Mouse (Mus musculus) testis, postnatal 14 days (tissue): ENCODE results near the gene Sppl2c.
A peak's percentile ranks its signal among the peaks of the same experiment; 100 is the strongest.
"Not testable (repeated sequence)": the region's sequence is repeated elsewhere in the genome, so short reads cannot be mapped to it uniquely, and the experiment has no call there.

Source experiments
- DNase-seq: peaks from one replicate; pipeline ENCODE4 v3.0.0; 2021; ENCODE audit warnings: low spot score

Sppl2c gene

GRCm38 (mm10) chr11:104197861-104198260 is 11.7 kb downstream of the Sppl2c start:
- no peak for DNase-seq

GRCm38 (mm10) chr11:104203271-104203670 is 17.1 kb downstream of the Sppl2c start:
- DNase-seq: no peak

- no peak for DNase-seq
Measured at GRCm38 (mm10) chr11:104206573-104206972, 20.4 kb downstream of the Sppl2c start.

DNA sequence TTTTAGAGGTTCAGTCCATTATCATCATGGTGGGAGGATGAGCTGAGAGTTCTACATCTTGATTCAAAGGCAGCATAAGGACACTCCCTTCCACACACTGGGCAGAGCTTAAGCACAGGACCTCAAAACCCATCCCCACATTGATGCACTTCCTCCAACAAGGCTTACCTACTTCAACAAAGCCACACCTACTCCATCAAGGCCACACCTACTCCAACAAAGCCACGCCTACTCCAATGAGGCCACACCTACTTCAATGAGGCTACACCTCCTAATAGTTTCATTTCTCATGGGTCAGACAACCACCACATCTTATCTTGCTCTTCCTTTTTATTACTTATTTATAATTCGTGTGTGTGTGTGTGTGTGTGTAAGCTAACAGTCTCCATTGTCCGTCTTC is 22.9 kb downstream of the Sppl2c start:
- no peak for DNase-seq

- no peak for DNase-seq
Measured at GRCm38 (mm10) chr11:104211251-104211650, 25.1 kb downstream of the Sppl2c start.

- DNase-seq: not testable (repeated sequence)
Measured at GRCm38 (mm10) chr11:104214128-104214527, 28.0 kb downstream of the Sppl2c start.

GRCm38 (mm10) chr11:104218075-104218474 is 31.9 kb downstream of the Sppl2c start:
- DNase-seq: no peak

DNA sequence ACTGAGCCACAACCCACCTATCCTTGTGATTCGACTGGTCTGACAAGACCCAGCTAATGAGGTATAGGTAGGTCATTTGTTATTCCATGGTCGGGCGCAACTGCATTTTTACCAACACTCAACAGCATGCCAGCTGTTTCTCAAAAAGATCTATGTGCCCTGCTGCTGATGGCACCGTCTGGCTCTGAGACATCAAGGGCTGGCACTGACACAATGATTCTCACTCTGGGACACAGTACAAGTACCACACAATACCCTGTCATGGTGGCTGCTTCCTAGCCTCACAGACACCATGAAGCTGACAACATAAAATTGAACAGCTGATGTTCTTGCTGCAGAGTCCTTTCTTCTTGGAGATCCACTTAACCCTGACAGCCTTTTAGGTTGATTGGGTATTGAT is 34.2 kb downstream of the Sppl2c start:
- no peak for DNase-seq

DNA sequence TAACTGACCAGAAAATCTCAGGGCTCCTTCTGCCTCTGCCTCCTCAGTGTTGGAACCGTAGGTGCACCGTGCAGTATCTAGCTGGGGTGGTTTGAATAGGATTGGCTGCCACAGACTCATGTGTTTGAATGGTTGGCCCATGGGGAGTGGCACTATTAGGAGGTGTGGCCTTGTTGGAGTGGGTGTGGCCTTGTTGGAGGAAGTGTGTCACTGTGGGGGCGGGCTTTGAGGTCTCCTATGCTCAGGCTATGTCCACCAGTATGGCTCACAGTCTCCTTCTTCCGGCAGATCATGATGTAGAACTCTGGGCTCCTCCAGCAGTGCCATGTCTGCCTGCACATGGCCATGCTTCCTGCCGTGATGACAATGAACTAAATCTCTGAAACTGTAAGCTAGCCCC is 35.6 kb downstream of the Sppl2c start:
- DNase-seq: no peak

GRCm38 (mm10) chr11:104223301-104223700 is 37.2 kb downstream of the Sppl2c start:
- DNase-seq: no peak

- no peak for DNase-seq
Measured at GRCm38 (mm10) chr11:104229391-104229790, 43.3 kb downstream of the Sppl2c start.

- DNase-seq: no peak
Measured at GRCm38 (mm10) chr11:104230066-104230778, 44.1 kb downstream of the Sppl2c start.

- DNase-seq: peak; percentile 86
Measured at GRCm38 (mm10) chr11:104231041-104231911, 45.1 kb downstream of the Sppl2c start, which contains the start of gene Mapt. Gene Mapt (plus strand): TSS chr11:104231390.

DNA sequence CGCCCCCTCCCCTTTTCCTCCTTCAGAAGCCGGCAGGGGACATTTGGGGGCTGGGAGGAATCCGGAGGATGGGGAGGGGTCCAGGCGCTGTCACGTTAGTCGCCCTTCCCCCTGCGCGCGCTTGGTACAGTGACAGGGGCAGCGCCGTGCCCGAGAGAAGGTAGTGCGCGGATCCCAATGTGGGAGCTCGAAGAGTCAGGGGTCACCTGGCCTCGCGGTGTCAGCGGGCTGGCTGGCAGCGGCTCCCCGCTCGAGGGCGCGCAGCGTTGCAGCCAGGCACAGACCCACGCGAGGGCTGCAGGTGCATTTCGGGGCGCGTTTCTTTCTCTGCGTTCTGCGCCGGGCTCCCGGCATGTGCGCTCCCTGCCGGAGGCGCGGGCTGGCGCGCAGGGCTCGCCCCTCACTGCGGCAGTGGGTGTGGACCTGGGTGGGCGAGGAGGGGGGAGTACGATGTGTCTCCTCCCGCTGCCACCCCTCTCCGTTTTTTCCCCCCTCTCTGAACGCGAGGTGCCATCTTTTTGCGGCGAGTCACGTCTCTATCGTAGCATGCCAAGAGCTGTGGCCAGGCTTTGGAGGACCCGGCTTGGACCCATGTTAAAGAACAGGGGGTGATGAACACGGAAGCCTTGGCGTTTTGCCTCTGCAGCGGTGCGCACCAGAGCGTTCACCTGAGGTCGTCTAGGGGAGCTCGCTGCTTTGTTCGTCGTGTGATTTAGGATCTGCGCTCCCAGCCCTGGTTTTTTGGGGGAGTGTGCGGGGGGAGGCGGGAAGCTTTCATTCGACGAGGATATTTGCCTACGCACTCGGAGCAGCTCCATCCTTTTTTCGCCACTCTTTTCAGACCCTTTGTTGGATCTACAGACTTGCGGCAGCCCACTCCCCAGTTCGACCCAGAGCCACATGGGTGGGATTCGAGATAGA is 46.3 kb downstream of the Sppl2c start:
- no peak for DNase-seq

- DNase-seq: no peak
Measured at GRCm38 (mm10) chr11:104233101-104233500, 47.0 kb downstream of the Sppl2c start.

GRCm38 (mm10) chr11:104233574-104234206 is 47.6 kb downstream of the Sppl2c start:
- no peak for DNase-seq

DNA sequence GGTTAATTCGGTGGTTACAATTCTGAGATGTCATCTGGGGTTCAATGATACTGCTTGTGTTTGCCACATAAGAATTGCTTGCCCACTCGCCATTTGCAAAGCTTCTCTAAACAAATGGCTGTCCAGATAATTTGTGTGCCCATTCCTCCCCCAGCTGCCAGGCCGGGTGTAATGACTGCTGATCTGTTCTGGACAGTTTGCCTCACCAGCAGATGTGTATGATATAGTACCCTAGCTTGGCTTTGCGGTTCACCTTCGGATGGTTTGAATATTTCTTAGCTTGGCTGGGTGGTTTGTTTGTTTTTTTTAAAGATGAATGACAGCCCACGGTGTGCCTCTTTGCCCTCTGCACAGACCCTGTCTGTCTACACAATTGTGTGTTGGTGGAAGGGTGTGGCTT is 48.6 kb downstream of the Sppl2c start:
- DNase-seq: no peak

- no peak for DNase-seq
Measured at GRCm38 (mm10) chr11:104235881-104236280, 49.8 kb downstream of the Sppl2c start.

- DNase-seq: no peak
Measured at GRCm38 (mm10) chr11:104237226-104237625, 51.1 kb downstream of the Sppl2c start.

- no peak for DNase-seq
Measured at GRCm38 (mm10) chr11:104237958-104238747, 52.0 kb downstream of the Sppl2c start.
